Mouse (Mus musculus) small intestine, adult 2 months (tissue): Measurements from ENCODE around the gene Gm49416.

Experiments used
- CTCF ChIP-seq: fragments of 200-500 bp; IDR thresholded peaks from 2 replicates; pipeline ENCODE4 v1.5.1; 2012; ENCODE audit warnings: low read depth, mild to moderate bottlenecking, control low read depth, inconsistent platforms, low read length, moderate library complexity, mixed read lengths; ENCODE audit not compliant: insufficient replicate concordance, insufficient read length; ENCODE audit errors: extremely low read depth
- POLR2A ChIP-seq: fragments of 200-500 bp; IDR thresholded peaks from 2 replicates; pipeline ENCODE4 v1.6.1; 2012; ENCODE audit warnings: low read depth, mild to moderate bottlenecking, control low read depth, inconsistent platforms, low read length, moderate library complexity

DNA sequence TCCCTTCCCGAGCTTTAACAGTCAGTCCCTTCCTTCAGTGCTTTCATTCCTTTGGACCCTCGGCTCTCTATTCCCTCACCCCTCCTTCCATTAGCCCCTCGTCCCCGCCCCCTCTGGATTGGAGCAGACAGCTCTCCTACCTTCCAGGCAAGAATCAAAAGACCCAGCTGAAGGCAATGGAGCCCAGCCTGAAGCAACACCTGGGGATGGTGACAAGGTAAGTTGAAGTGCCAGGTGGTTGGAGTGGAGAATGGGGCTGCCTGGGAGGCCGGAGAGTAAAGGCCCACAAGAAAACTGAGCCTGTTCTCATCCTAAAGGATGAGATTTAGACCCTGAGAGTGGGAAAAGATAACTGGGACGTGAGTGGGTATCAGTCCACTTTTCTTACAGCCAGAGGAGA, 19.8 kb downstream of the Gm49416 start:
- TF ChIP-seq CTCF (no peak), POLR2A (no peak)
